Mouse (Mus musculus): ENCODE data around the gene Eif4h. TPM values are rescaled to one million over a fixed set of nuclear protein-coding genes. Genes with fewer than 3 reads are reported as not detected.
A peak's percentile ranks its signal among the peaks of the same experiment; 100 is the strongest.

Gene Eif4h
- polyA plus RNA-seq, 1 experiment from 2014 or later = 336 TPM

DNA sequence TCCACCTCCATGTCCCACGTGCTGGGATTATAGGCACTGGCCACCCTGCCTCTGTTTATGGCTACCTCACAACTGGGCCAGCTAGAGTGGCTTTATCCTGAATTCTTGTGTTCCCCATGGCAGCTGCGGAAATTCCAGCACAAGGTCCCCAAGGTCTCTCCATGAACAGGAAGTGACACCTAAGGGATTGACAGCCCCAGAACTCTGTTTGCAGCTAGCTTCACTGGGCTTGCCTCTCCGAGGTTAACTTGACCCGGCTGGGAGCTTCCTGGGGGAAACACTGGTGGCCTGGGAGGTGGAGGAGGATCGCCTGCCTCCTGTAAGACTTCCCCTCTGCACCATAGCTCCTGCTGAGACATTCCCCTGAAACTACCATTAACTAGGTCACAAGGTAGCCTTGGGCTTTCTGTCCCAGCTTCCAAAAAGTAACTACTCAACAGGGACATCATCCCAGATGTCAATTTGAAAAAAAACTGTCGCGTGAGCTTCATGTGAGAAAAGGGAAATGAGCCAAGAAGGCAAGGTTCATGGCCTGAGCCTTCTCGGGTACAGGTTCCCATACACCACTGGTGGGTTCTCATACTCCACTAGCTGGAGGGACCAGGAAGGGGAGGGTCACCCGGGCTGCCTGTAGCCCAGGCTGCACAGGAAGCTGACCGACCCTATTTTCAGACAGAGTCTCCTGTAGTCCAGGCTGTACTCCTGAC is 66.6 kb downstream of the Eif4h start:
- peak; percentile 39 for ATAC-seq (ENCODE audit: low FRiP score)
- H3K9me3 ChIP-seq = no peaks in the 10 kb centered on the region
- H3K27ac ChIP-seq = no peak overlapping the region
- WGBS = 50% methylated on average over 10 of the region's 10 CpGs
- H3K9ac ChIP-seq = peak overlapping the region; percentile 71
- no peaks in the 10 kb centered on the region for H3K27me3 ChIP-seq
- H3K36me3 ChIP-seq = no peaks in the 10 kb centered on the region
- H3K4me2 ChIP-seq = peak overlapping the region; percentile 80
- peaks cover 12% of the 10 kb centered on the region for H3K4me1 ChIP-seq (replicated peaks)
- H3K4me3 ChIP-seq = peak overlapping the region; percentile 50

DNA sequence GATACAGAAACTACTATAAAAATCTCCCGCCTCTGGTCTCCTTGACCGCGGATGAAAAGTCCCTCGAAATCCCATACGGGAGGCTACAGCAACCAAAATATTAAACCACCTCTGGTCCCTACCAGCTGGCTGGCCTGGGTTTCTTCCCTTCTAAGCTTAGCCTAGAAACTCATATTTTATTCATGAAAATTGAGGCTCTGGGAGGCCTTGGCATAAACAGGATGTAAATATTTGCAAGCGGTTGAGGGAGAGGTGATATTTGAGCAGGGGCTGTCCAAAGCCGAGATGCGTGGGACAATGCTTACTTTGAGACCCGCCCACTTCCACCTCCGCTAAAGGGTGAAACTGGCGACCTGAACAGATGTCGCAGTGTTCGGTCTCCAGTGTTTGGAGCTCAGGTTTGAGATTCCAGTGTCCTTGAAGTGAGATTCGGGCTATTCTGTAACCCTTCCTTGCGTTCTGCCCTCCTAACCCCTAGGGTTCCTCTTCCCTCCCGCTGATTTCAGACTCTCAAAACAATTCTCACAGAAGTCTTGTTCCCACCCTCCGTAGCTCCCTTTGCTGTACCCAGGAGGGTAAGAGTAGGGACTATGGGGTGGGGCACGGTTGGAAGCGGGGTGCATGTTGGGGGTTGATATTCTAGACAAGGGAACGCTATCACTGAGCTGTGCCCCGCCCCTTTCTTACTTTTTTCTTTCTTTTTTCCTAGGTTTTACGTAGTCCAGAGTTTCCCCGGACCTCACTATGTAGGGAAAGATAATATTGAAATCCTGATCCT is 67.4 kb downstream of the Eif4h start:
- H3K4me2 ChIP-seq = peak overlapping the region; percentile 80
- H3K4me1 ChIP-seq (replicated peaks) = peaks cover 12% of the 10 kb centered on the region
- peak; percentile 72 for ATAC-seq (ENCODE audit: low FRiP score)
- H3K36me3 ChIP-seq = no peaks in the 10 kb centered on the region
- WGBS = 1% methylated on average over 23 of the region's 23 CpGs
- H3K9me3 ChIP-seq = no peaks in the 10 kb centered on the region
- no peaks in the 10 kb centered on the region for H3K27me3 ChIP-seq
- H3K27ac ChIP-seq = peak overlapping the region; percentile 77
- H3K9ac ChIP-seq = peak overlapping the region; percentile 71
- H3K4me3 ChIP-seq = peak overlapping the region; percentile 50

Small RNAs within 50 kb of the gene (microRNA-seq; reads per million reads assigned to microRNA genes)
- gene Mir7228 = not detected

Other genes starting within 250 kb of the Eif4h start
- 74.5 and 76.0 TPM in 2 replicates for gene Gtf2ird1, start 182.8 kb downstream of the Eif4h start, polyA plus RNA-seq (2015; fragmentation: Nextera tagmentation; extraction: Ambion mirVana)
- 14.4 and 15.1 TPM in 2 replicates for gene Clip2, start 87.1 kb downstream of the Eif4h start, polyA plus RNA-seq (2015; fragmentation: Nextera tagmentation; extraction: Ambion mirVana)
- gene Syna, start 79.3 kb downstream of the Eif4h start, polyA plus RNA-seq (2015; fragmentation: Nextera tagmentation; extraction: Ambion mirVana) = 0.42 and 0.43 TPM in 2 replicates
- 192 and 194 TPM in 2 replicates for gene Rfc2, start 58.1 kb downstream of the Eif4h start, polyA plus RNA-seq (2015; fragmentation: Nextera tagmentation; extraction: Ambion mirVana)
- 5.7 and 6.0 TPM in 2 replicates for gene Lat2, start 24.5 kb downstream of the Eif4h start, polyA plus RNA-seq (2015; fragmentation: Nextera tagmentation; extraction: Ambion mirVana)
- gene Limk1, start 49.1 kb upstream of the Eif4h start, polyA plus RNA-seq (2015; fragmentation: Nextera tagmentation; extraction: Ambion mirVana) = 21.6 and 23.4 TPM in 2 replicates
- gene Eln, start 107.8 kb upstream of the Eif4h start, polyA plus RNA-seq (2015; fragmentation: Nextera tagmentation; extraction: Ambion mirVana) = 5.7 and 7.8 TPM in 2 replicates

All from hindbrain, embryonic 13.5 days (tissue).